Mouse (Mus musculus) hindbrain, embryonic 11.5 days (tissue): ENCODE results near the gene Vav2. TPM values are rescaled to one million over a fixed set of nuclear protein-coding genes. Genes with fewer than 3 reads are reported as not detected.

Experiments used
- ATAC-seq: fragments of 200-750 bp; cut with Nextera tagmentation; 2 replicates; pipeline ENCODE4 v1.8.0; 2017; ENCODE audit warnings: mild to moderate bottlenecking, moderate TSS enrichment, moderate library complexity; ENCODE audit not compliant: low FRiP score
- DNase-seq: peaks from one replicate; pipeline ENCODE4 v3.0.0-alpha.2; 2015; ENCODE audit warnings: low spot score
- H3K27ac ChIP-seq: fragments of 300-500 bp; sonication (generic); 2 replicates; pipeline ENCODE4 v1.5.1; 2014; ENCODE audit warnings: mild to moderate bottlenecking, low read depth, low read length
- H3K27me3 ChIP-seq: fragments of 300-500 bp; sonication (generic); 2 replicates; pipeline ENCODE4 v1.6.1; 2014; ENCODE audit warnings: mild to moderate bottlenecking, low read length, moderate library complexity, mixed read lengths; ENCODE audit not compliant: control insufficient read depth, insufficient read depth
- H3K36me3 ChIP-seq: fragments of 300-500 bp; sonication (generic); 2 replicates; pipeline ENCODE4 v1.6.1; 2014; ENCODE audit warnings: mild to moderate bottlenecking, low read length, moderate library complexity, mixed read lengths; ENCODE audit not compliant: control insufficient read depth, insufficient read depth
- H3K4me1 ChIP-seq: fragments of 300-500 bp; sonication (generic); replicated peaks from 2 replicates; pipeline ENCODE4 v1.6.1; 2014; ENCODE audit warnings: low read length, mixed read lengths; ENCODE audit not compliant: control insufficient read depth, insufficient read depth
- H3K4me2 ChIP-seq: fragments of 300-500 bp; sonication (generic); replicated peaks from 2 replicates; pipeline ENCODE4 v1.6.1; 2014; ENCODE audit warnings: mild to moderate bottlenecking, low read depth, low read length
- H3K4me3 ChIP-seq: fragments of 300-500 bp; sonication (generic); 2 replicates; pipeline ENCODE4 v1.5.1; 2014; ENCODE audit warnings: low read depth, low read length
- H3K9ac ChIP-seq: fragments of 300-500 bp; sonication (generic); 2 replicates; pipeline ENCODE4 v1.6.1; 2014; ENCODE audit warnings: low read depth, low read length
- H3K9me3 ChIP-seq: fragments of 300-500 bp; sonication (generic); 2 replicates; pipeline ENCODE4 v1.6.1; 2016; ENCODE audit warnings: low read length; ENCODE audit not compliant: control insufficient read depth
- WGBS: fragments of 180-500 bp; shearing (Covaris S2); extraction: QIAGEN DNeasy Blood & Tissue Kit; methylation state at CpG from one replicate; pipeline ENCODE4 v1.1.7; 2014; 5-methylcytosine and 5-hydroxymethylcytosine counted together
- polyA plus RNA-seq: library from polyadenylated mRNA; unstranded; fragments of >200 nt; fragmentation: Nextera tagmentation; extraction: Ambion mirVana; gene quantifications from 2 replicates; pipeline ENCODE4 v1.2.1, GENCODE M21; 2014

Vav2 gene
- polyA plus RNA-seq, 1 experiment from 2014 or later, result 12.9 TPM

DNA sequence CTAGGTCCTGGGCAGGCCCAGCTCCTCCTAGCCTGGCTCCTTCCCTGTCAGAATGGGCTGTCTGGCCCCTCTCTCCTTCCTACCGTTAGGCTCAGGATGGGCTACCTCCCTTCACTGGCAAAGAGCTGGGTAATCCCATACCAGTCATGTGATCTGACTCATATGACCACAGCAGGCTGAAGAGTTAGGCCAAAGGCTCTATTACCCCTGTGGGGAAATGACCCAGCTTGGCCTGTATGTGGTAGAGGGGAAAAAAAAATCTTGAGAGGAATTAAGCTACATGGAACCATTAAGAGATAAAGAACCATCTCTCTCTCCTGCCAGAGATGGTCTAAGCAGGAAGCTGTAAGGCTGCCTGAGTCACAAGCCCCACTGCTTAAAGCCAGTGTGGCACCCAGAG lies 108.6 kb downstream of the Vav2 start:
- H3K27ac ChIP-seq, result no peak overlapping the region
- ATAC-seq, result no peak
- H3K4me3 ChIP-seq, result no peak overlapping the region
- no peaks in the 10 kb centered on the region for H3K27me3 ChIP-seq
- no peak overlapping the region for H3K9ac ChIP-seq
- DNase-seq, result no peak
- no peaks in the 10 kb centered on the region for H3K9me3 ChIP-seq
- WGBS, result 36% methylated on average over 1 of the region's 1 CpGs
- H3K4me2 ChIP-seq, result no peak overlapping the region
- no peaks in the 10 kb centered on the region; the same call in 1 of the 2 replicates for H3K4me1 ChIP-seq
- H3K36me3 ChIP-seq, result no peaks in the 10 kb centered on the region

DNA sequence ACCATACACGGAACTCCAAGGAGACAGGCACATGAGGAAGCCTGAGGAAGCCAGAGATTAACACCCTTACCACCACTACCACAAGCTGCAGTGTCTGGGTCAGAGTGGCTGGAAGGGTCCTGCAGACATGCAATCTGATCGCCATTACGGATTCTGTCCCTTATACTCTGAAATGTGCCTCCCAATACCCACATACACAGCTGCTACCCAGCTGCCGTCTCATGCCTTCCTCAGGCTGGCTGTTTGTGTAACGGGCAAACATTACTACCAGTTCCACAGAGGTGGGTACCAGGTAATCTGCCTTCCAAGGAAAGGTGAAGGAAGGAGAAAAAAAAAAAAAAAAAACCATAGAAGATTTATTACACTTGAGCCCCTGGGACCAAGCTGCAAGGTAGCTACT lies 110.7 kb downstream of the Vav2 start:
- H3K27me3 ChIP-seq, result no peaks in the 10 kb centered on the region
- no peak overlapping the region for H3K27ac ChIP-seq
- no peak overlapping the region for H3K4me3 ChIP-seq
- no peak overlapping the region for H3K9ac ChIP-seq
- 84% methylated on average over 5 of the region's 5 CpGs for WGBS
- ATAC-seq (no peak), DNase-seq (no peak)
- no peaks in the 10 kb centered on the region for H3K36me3 ChIP-seq
- H3K9me3 ChIP-seq, result no peaks in the 10 kb centered on the region
- peaks cover 3% of the 10 kb centered on the region for H3K4me1 ChIP-seq
- H3K4me2 ChIP-seq, result no peak overlapping the region

GRCm38 (mm10) chr2:27314269-27314668 lies 112.6 kb downstream of the Vav2 start:
- ATAC-seq (no peak), DNase-seq (no peak)
- Histone ChIP-seq H3K4me2 (no peak overlapping the region), H3K9ac (no peak overlapping the region), H3K4me1 (peaks cover 6% of the 10 kb centered on the region), H3K9me3 (no peaks in the 10 kb centered on the region), H3K36me3 (no peaks in the 10 kb centered on the region), H3K4me3 (no peak overlapping the region), H3K27me3 (no peaks in the 10 kb centered on the region), H3K27ac (no peak overlapping the region)
- 88% methylated on average over 5 of the region's 5 CpGs for WGBS

DNA sequence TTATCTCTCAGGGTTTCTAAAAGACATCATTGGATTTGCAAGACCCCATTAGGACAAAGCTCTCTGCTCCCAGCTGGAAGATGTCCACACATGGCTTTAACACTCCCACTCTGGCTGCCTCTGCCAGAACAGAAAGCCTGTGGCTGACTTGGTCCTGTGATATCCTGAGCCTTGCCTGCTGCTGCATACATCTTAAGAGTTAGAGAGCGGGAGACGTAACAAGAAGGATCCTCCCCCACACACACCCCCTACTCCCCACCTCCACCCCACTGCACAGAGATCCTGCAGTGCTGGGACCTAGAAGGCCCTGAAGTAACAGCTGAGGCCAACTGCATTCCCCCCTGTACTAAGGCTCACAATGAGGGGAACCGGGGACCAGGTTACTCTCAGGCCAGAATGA lies 114.3 kb downstream of the Vav2 start:
- Histone ChIP-seq H3K36me3 (no peaks in the 10 kb centered on the region), H3K27ac (no peak overlapping the region), H3K9ac (no peak overlapping the region), H3K9me3 (no peaks in the 10 kb centered on the region), H3K27me3 (no peaks in the 10 kb centered on the region), H3K4me3 (no peak overlapping the region), H3K4me2 (no peak overlapping the region), H3K4me1 (peaks cover 6% of the 10 kb centered on the region)
- DNase-seq, result no peak
- WGBS, result 77% methylated on average over 3 of the region's 3 CpGs
- no peak for ATAC-seq

DNA sequence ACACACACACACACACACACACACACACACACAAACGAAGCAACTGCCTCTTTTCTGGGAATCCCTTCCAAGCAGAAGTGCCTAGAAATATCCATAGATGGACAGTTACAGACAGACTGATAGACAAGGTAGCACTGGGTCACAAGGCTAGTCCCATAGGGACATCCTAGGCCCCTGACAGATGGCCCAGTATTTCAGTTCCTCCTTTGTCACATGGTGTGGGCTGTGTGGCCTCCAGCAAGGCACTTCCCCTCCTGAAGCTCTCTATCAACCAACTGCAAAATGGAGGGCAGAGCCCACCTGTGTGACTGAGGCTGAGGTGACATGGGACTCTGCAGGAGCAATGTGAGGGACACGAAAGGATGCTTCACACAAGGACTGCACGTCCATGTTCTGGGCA lies 115.2 kb downstream of the Vav2 start:
- ATAC-seq (no peak), DNase-seq (no peak)
- 88% methylated on average over 3 of the region's 3 CpGs for WGBS
- no peak overlapping the region for H3K9ac ChIP-seq
- peaks cover 6% of the 10 kb centered on the region for H3K4me1 ChIP-seq
- no peak overlapping the region for H3K27ac ChIP-seq
- no peaks in the 10 kb centered on the region for H3K36me3 ChIP-seq
- H3K27me3 ChIP-seq, result no peaks in the 10 kb centered on the region
- no peak overlapping the region for H3K4me3 ChIP-seq
- H3K9me3 ChIP-seq, result no peaks in the 10 kb centered on the region
- H3K4me2 ChIP-seq, result no peak overlapping the region

DNA sequence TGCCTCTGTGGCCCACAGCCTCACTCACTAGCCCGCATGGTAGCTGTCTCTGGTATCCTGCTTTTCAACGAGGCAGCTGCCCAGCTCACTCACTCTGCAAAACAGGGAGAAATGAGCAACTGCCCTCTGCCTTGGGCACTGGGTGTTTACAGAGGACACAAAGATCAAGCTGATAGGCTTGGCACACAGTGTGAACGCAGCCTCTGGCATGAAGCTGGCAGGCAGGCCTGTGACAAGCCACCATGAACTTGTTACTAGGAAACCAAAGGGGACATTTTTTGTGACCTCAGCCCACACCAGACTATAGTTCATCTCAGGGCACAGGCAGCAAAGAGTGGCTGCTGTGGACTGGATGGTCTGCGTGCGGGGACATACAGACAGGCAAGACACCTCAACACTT lies 115.9 kb downstream of the Vav2 start:
- no peaks in the 10 kb centered on the region for H3K27me3 ChIP-seq
- no peaks in the 10 kb centered on the region for H3K9me3 ChIP-seq
- H3K4me1 ChIP-seq, result peaks cover 6% of the 10 kb centered on the region
- 90% methylated on average over 5 of the region's 5 CpGs for WGBS
- no peak overlapping the region for H3K9ac ChIP-seq
- H3K4me2 ChIP-seq, result no peak overlapping the region
- no peak for DNase-seq
- no peak for ATAC-seq
- no peak overlapping the region for H3K4me3 ChIP-seq
- H3K36me3 ChIP-seq, result no peaks in the 10 kb centered on the region
- H3K27ac ChIP-seq, result no peak overlapping the region

GRCm38 (mm10) chr2:27310221-27310620 lies 116.6 kb downstream of the Vav2 start:
- WGBS, result 74% methylated on average over 5 of the region's 5 CpGs
- Histone ChIP-seq H3K9me3 (no peaks in the 10 kb centered on the region), H3K4me3 (no peak overlapping the region), H3K27ac (no peak overlapping the region), H3K4me1 (peaks cover 6% of the 10 kb centered on the region), H3K4me2 (no peak overlapping the region), H3K36me3 (no peaks in the 10 kb centered on the region), H3K9ac (no peak overlapping the region), H3K27me3 (no peaks in the 10 kb centered on the region)
- no peak for DNase-seq
- no peak for ATAC-seq

GRCm38 (mm10) chr2:27306628-27307027 lies 120.2 kb downstream of the Vav2 start:
- no peak overlapping the region for H3K4me3 ChIP-seq
- H3K4me2 ChIP-seq, result no peak overlapping the region
- DNase-seq, result no peak
- no peaks in the 10 kb centered on the region; the same call in 1 of the 2 replicates for H3K9me3 ChIP-seq
- no peak overlapping the region for H3K9ac ChIP-seq
- ATAC-seq, result no peak
- peaks cover 9% of the 10 kb centered on the region for H3K4me1 ChIP-seq
- H3K27me3 ChIP-seq, result no peaks in the 10 kb centered on the region
- 94% methylated on average over 8 of the region's 8 CpGs for WGBS
- no peak overlapping the region for H3K27ac ChIP-seq
- H3K36me3 ChIP-seq, result no peaks in the 10 kb centered on the region

- 74% methylated on average over 13 of the region's 13 CpGs for WGBS
Observed at GRCm38 (mm10) chr2:27304741-27305140, 122.1 kb downstream of the Vav2 start.

More at GRCm38 (mm10) chr2:27304741-27305140, 122.1 kb downstream of the Vav2 start:
- DNase-seq (no peak), ATAC-seq (no peak)
- H3K4me1 ChIP-seq, result peaks cover 8% of the 10 kb centered on the region
- no peak overlapping the region for H3K27ac ChIP-seq
- no peaks in the 10 kb centered on the region; the same call in 1 of the 2 replicates for H3K9me3 ChIP-seq
- no peak overlapping the region for H3K9ac ChIP-seq
- no peak overlapping the region for H3K4me2 ChIP-seq
- H3K27me3 ChIP-seq, result no peaks in the 10 kb centered on the region
- H3K36me3 ChIP-seq, result no peaks in the 10 kb centered on the region
- no peak overlapping the region for H3K4me3 ChIP-seq
